Mouse (Mus musculus) liver, adult (tissue): ENCODE measurements around the gene Iqck.

Experiments
- GATA4 ChIP-seq: IDR thresholded peaks from 2 replicates; pipeline ENCODE4 v1.6.1; 2014; ENCODE audit warnings: mild to moderate bottlenecking, low read length; ENCODE audit not compliant: insufficient replicate concordance

Gene Iqck

GRCm38 (mm10) chr7:118948677-118949282 lies 93.2 kb downstream of the Iqck start:
- TF ChIP-seq GATA4: no peak

GRCm38 (mm10) chr7:118949749-118950148 lies 94.2 kb downstream of the Iqck start:
- TF ChIP-seq GATA4: no peak

- no peak for TF ChIP-seq GATA4
Observed at GRCm38 (mm10) chr7:118953626-118954282, 98.2 kb downstream of the Iqck start.

GRCm38 (mm10) chr7:118954968-118955367 lies 99.4 kb downstream of the Iqck start:
- no peak for TF ChIP-seq GATA4

GRCm38 (mm10) chr7:118956616-118957246 lies 101.2 kb downstream of the Iqck start:
- TF ChIP-seq GATA4: no peak

- TF ChIP-seq GATA4: no peak
Observed at GRCm38 (mm10) chr7:118959209-118959608, 103.7 kb downstream of the Iqck start.

GRCm38 (mm10) chr7:118964777-118965176 lies 109.2 kb downstream of the Iqck start:
- no peak for TF ChIP-seq GATA4

- TF ChIP-seq GATA4: no peak
Observed at GRCm38 (mm10) chr7:118965198-118965597, 109.6 kb downstream of the Iqck start.

- TF ChIP-seq GATA4: no peak
Observed at GRCm38 (mm10) chr7:118968870-118969269, 113.3 kb downstream of the Iqck start.

GRCm38 (mm10) chr7:118971499-118971898 lies 115.9 kb downstream of the Iqck start:
- no peak for TF ChIP-seq GATA4

- no peak for TF ChIP-seq GATA4
Observed at GRCm38 (mm10) chr7:118972306-118972705, 116.8 kb downstream of the Iqck start.

- TF ChIP-seq GATA4: no peak
Observed at GRCm38 (mm10) chr7:118973377-118973776, 117.8 kb downstream of the Iqck start.

- no peak for TF ChIP-seq GATA4
Observed at GRCm38 (mm10) chr7:118975837-118976236, 120.3 kb downstream of the Iqck start.

- TF ChIP-seq GATA4: no peak
Observed at GRCm38 (mm10) chr7:118976414-118977166, 121.0 kb downstream of the Iqck start.

GRCm38 (mm10) chr7:118977167-118977543 lies 121.6 kb downstream of the Iqck start:
- TF ChIP-seq GATA4: no peak

- TF ChIP-seq GATA4: no peak
Observed at GRCm38 (mm10) chr7:118979121-118979520, 123.6 kb downstream of the Iqck start.
